Mouse (Mus musculus) liver, postnatal 0 days (tissue): ENCODE data around the gene Tmem174. TPM values are rescaled to one million over a fixed set of nuclear protein-coding genes. Genes with fewer than 3 reads are reported as not detected.

ENCODE experiments used
- ATAC-seq: fragments of 200-750 bp; cut with Nextera tagmentation; 2 replicates; pipeline ENCODE4 v1.8.0; 2017; ENCODE audit warnings: mild to moderate bottlenecking, moderate library complexity
- DNase-seq: peaks from one replicate; pipeline ENCODE4 v3.0.0-alpha.2; 2016
- H3K27ac ChIP-seq: fragments of 300-500 bp; sonication (generic); 2 replicates; pipeline ENCODE4 v1.5.1; 2014; ENCODE audit warnings: antibody characterized with exemption, moderate library complexity, mild to moderate bottlenecking, low read depth
- H3K27me3 ChIP-seq: fragments of 300-500 bp; sonication (generic); 2 replicates; pipeline ENCODE4 v1.6.1; 2014; ENCODE audit warnings: low read length, control low read depth, mixed read lengths; ENCODE audit not compliant: insufficient read depth
- H3K36me3 ChIP-seq: fragments of 300-500 bp; sonication (generic); replicated peaks from 2 replicates; pipeline ENCODE4 v1.6.1; 2014; ENCODE audit warnings: mild to moderate bottlenecking, control low read depth, low read length, moderate library complexity, mixed read lengths; ENCODE audit not compliant: insufficient read depth
- H3K4me1 ChIP-seq: fragments of 300-500 bp; sonication (generic); 2 replicates; pipeline ENCODE4 v1.6.1; 2014; ENCODE audit warnings: antibody characterized with exemption, mild to moderate bottlenecking, control low read depth; ENCODE audit not compliant: insufficient read depth
- H3K4me2 ChIP-seq: fragments of 300-500 bp; sonication (generic); 2 replicates; pipeline ENCODE4 v1.6.1; 2014; ENCODE audit warnings: low read depth, mild to moderate bottlenecking, low read length, moderate library complexity, mixed read lengths
- H3K4me3 ChIP-seq: fragments of 300-500 bp; sonication (generic); 2 replicates; pipeline ENCODE4 v1.5.1; 2014; ENCODE audit warnings: low read depth, low read length
- H3K9ac ChIP-seq: fragments of 300-500 bp; sonication (generic); replicated peaks from 2 replicates; pipeline ENCODE4 v1.6.1; 2014; ENCODE audit warnings: mild to moderate bottlenecking, moderate library complexity
- H3K9me3 ChIP-seq: fragments of 300-500 bp; sonication (generic); 2 replicates; pipeline ENCODE4 v1.6.1; 2016; ENCODE audit warnings: mild to moderate bottlenecking, control low read depth, low read length, mixed read lengths
- CTCF ChIP-seq: sonication (generic); IDR thresholded peaks from 2 replicates; pipeline ENCODE4 v1.5.1; 2016; ENCODE audit warnings: antibody characterized with exemption, low read depth
- EP300 ChIP-seq: IDR thresholded peaks from 2 replicates; pipeline ENCODE4 v1.6.1; 2016; ENCODE audit warnings: antibody characterized with exemption, low read depth, mild to moderate bottlenecking
- WGBS: fragments of 180-500 bp; shearing (Covaris S2); extraction: QIAGEN DNeasy Blood & Tissue Kit; methylation state at CpG from one replicate; pipeline ENCODE4 v1.1.7; 2014; ENCODE audit not compliant: insufficient replicate concordance; 5-methylcytosine and 5-hydroxymethylcytosine counted together
- polyA plus RNA-seq: library from polyadenylated mRNA; unstranded; fragments of >200 nt; fragmentation: Nextera tagmentation; extraction: Ambion mirVana; gene quantifications from 2 replicates; pipeline ENCODE4 v1.2.1, GENCODE M21; 2015

Gene Tmem174
- polyA plus RNA-seq, 1 experiment from 2014 or later: not detected

DNA sequence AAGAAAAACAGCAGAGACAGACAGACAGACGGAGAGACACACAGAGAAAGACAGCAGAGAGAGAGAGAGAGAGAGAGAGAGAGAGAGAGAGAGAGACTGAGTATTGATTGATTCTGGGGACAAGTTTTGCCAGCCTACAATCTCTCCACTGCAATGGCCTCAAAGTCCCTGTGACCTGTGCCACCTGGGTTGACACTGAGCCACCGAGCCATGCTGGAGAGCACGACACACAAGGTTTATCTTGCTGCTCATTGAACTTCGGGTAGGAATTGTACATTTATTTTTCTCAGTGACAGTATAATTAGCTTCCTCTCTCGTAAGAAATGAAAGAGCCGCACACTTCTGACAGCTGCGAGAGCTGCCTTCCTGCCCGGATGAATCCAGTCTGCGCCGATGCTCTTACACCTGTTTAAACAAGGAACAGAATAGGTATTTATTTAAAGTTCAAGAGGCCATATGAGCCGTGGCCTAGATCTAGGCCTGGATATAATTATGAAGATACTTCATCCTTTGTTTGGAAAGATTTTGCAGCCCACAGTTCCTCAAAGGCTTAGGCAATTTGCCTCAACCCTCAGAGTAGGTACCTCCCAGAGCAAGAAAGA lies 43.2 kb downstream of the Tmem174 start:
- Histone ChIP-seq H3K4me1 (peaks cover 2% of the 10 kb centered on the region; the same call in 1 of the 2 replicates), H3K4me3 (no peak overlapping the region), H3K36me3 (no peaks in the 10 kb centered on the region), H3K9ac (no peak overlapping the region), H3K4me2 (no peak overlapping the region), H3K27me3 (peaks cover 6% of the 10 kb centered on the region; the same call in 1 of the 2 replicates), H3K9me3 (no peaks in the 10 kb centered on the region), H3K27ac (peak overlapping the region; percentile 69)
- TF ChIP-seq CTCF (no peak), EP300 (no peak)
- no peak for DNase-seq
- peak; percentile 47 for ATAC-seq
- 52% methylated on average over 11 of the region's 11 CpGs for whole genome bisulfite sequencing

DNA sequence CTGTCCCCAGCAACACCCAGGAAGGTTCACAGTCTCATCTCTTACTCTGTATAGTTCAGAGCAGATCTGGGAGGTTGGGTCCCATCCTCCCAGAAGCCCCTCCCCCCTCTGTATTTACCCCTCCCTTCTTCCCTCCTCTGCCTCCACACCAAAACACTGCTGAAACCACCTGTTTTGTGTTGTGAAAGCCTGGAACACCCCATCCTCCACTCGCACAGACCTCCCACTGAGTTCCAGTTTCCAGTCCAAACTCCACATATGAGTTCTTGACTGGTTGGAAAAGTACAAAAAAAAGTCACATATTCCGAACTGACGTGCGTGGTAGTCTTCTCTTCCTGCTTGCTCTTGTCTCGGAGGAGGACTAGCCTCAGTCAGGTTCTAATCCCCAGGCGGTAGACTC lies 45.8 kb downstream of the Tmem174 start:
- H3K4me3 ChIP-seq: no peak overlapping the region
- 56% methylated on average over 6 of the region's 6 CpGs for WGBS
- H3K9me3 ChIP-seq: no peaks in the 10 kb centered on the region
- no peak overlapping the region for H3K4me2 ChIP-seq
- no peak for TF ChIP-seq CTCF
- TF ChIP-seq EP300: no peak
- no peaks in the 10 kb centered on the region for H3K36me3 ChIP-seq
- peaks cover 8% of the 10 kb centered on the region for H3K4me1 ChIP-seq
- no peak overlapping the region for H3K27ac ChIP-seq
- peak; percentile 53 for ATAC-seq
- peaks cover 30% of the 10 kb centered on the region for H3K27me3 ChIP-seq
- DNase-seq: peak; percentile 45
- no peak overlapping the region for H3K9ac ChIP-seq

DNA sequence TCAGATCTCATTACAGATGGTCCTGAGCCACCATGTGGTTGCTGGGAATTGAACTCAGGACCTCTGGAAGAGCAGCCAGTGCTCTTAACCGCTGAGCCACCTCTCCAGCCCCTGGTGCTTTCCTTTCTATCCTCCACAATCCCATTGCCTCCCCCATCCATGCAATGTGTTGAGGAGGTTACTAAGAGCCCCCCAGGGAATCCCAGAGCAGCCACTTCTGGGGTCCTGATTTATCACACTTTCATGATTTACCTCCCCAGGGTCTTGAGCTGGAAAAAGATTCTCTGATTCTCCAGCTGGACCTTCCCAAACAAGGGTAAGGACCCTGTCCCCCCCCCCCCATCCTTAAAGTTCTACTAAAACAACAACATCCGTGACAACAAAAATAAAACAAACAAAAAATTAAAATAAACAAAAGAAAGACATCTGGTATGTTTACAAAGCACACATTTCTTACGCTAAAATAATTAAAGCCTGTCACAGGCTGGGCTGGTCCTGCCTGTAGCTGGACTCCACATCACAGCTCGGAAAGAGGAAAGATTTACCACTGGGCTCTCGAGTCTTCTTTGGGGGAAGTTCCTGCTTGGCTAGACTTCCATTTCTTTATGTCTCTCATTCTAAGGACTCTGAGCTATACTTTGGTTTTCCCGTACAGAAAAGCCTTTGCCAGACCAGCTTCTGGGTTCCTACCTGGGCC lies 46.4 kb downstream of the Tmem174 start:
- Histone ChIP-seq H3K27me3 (peaks cover 34% of the 10 kb centered on the region), H3K9me3 (no peaks in the 10 kb centered on the region), H3K4me3 (no peak overlapping the region), H3K4me1 (peaks cover 8% of the 10 kb centered on the region), H3K4me2 (no peak overlapping the region), H3K9ac (no peak overlapping the region), H3K36me3 (no peaks in the 10 kb centered on the region), H3K27ac (no peak overlapping the region)
- no peak for DNase-seq
- TF ChIP-seq CTCF (no peak), EP300 (no peak)
- 51% methylated on average over 6 of the region's 6 CpGs for WGBS
- no peak for ATAC-seq

GRCm38 (mm10) chr13:98589572-98589971 lies 47.6 kb downstream of the Tmem174 start:
- H3K9ac ChIP-seq: no peak overlapping the region
- H3K36me3 ChIP-seq: no peaks in the 10 kb centered on the region
- ATAC-seq: no peak
- H3K9me3 ChIP-seq: no peaks in the 10 kb centered on the region
- H3K4me2 ChIP-seq: no peak overlapping the region
- WGBS: 29% methylated on average over 9 of the region's 9 CpGs
- H3K4me1 ChIP-seq: peaks cover 8% of the 10 kb centered on the region
- H3K4me3 ChIP-seq: no peak overlapping the region
- no peak overlapping the region for H3K27ac ChIP-seq
- H3K27me3 ChIP-seq: peaks cover 46% of the 10 kb centered on the region
- no peak for DNase-seq
- TF ChIP-seq CTCF (no peak), EP300 (no peak)

GRCm38 (mm10) chr13:98588951-98589501 lies 48.2 kb downstream of the Tmem174 start:
- no peak overlapping the region for H3K27ac ChIP-seq

GRCm38 (mm10) chr13:98588480-98588879 lies 48.7 kb downstream of the Tmem174 start:
- Histone ChIP-seq H3K9me3 (no peaks in the 10 kb centered on the region), H3K4me1 (peaks cover 8% of the 10 kb centered on the region), H3K4me3 (peak overlapping the region; percentile 42), H3K27ac (no peak overlapping the region), H3K36me3 (no peaks in the 10 kb centered on the region), H3K4me2 (peak overlapping the region; percentile 72), H3K27me3 (peaks cover 51% of the 10 kb centered on the region), H3K9ac (no peak overlapping the region; the same call in 1 of the 2 replicates)
- ATAC-seq (no peak), DNase-seq (no peak)
- 9% methylated on average over 12 of the region's 12 CpGs for WGBS
- TF ChIP-seq EP300 (no peak), CTCF (no peak)

More at GRCm38 (mm10) chr13:98588951-98589501, 48.2 kb downstream of the Tmem174 start:
- Histone ChIP-seq H3K4me2 (peak overlapping the region; percentile 72), H3K27me3 (peaks cover 47% of the 10 kb centered on the region), H3K9me3 (no peaks in the 10 kb centered on the region), H3K4me3 (peak overlapping the region; percentile 42), H3K9ac (no peak overlapping the region; the same call in 1 of the 2 replicates), H3K36me3 (no peaks in the 10 kb centered on the region), H3K4me1 (peaks cover 8% of the 10 kb centered on the region)
- TF ChIP-seq EP300: no peak
- peak; percentile 92 for TF ChIP-seq CTCF
- DNase-seq (peak; percentile 84), ATAC-seq (peak; percentile 75)
- WGBS: under 1% methylated on average over 34 of the region's 35 CpGs
